Mouse (Mus musculus): Measurements from ENCODE around the gene Eef1akmt2. TPM values are rescaled to one million over a fixed set of nuclear protein-coding genes. Genes with fewer than 3 reads are reported as not detected.

Gene Eef1akmt2
- polyA plus RNA-seq, 1 experiment from 2014 or later = 86.7 TPM

- ATAC-seq (ENCODE audit: low FRiP score) = no peak
- Histone ChIP-seq H3K9me3 (ENCODE audit: control insufficient read depth, low read length) (no peaks in the 10 kb centered on the region), H3K9ac (peak overlapping the region; percentile 16; the same call in 1 of the 2 replicates), H3K4me2 (replicated peaks) (no peak overlapping the region), H3K4me1 (replicated peaks; ENCODE audit: control insufficient read depth, insufficient read depth, low read length) (peaks cover 62% of the 10 kb centered on the region), H3K27me3 (ENCODE audit: control insufficient read depth, insufficient read depth, low read length) (no peaks in the 10 kb centered on the region), H3K27ac (peak overlapping the region; percentile 63), H3K4me3 (replicated peaks; ENCODE audit: low read length) (no peak overlapping the region), H3K36me3 (replicated peaks; ENCODE audit: control insufficient read depth, insufficient read depth) (no peaks in the 10 kb centered on the region)
- 62% methylated on average over 13 of the region's 13 CpGs for WGBS
- no peak for DNase-seq (ENCODE audit: low spot score)
These were observed 45.3 kb downstream of the Eef1akmt2 start for GRCm38 (mm10) chr7:132806926-132807857.

GRCm38 (mm10) chr7:132806286-132806685 is 46.2 kb downstream of the Eef1akmt2 start:
- no peak for ATAC-seq (ENCODE audit: low FRiP score)
- Histone ChIP-seq H3K4me3 (replicated peaks; ENCODE audit: low read length) (no peak overlapping the region), H3K9me3 (ENCODE audit: control insufficient read depth, low read length) (no peaks in the 10 kb centered on the region), H3K27me3 (ENCODE audit: control insufficient read depth, insufficient read depth, low read length) (no peaks in the 10 kb centered on the region), H3K36me3 (replicated peaks; ENCODE audit: control insufficient read depth, insufficient read depth) (no peaks in the 10 kb centered on the region), H3K4me1 (replicated peaks; ENCODE audit: control insufficient read depth, insufficient read depth, low read length) (peaks cover 53% of the 10 kb centered on the region), H3K9ac (no peak overlapping the region), H3K27ac (peak overlapping the region; percentile 63), H3K4me2 (replicated peaks) (no peak overlapping the region)
- 50% methylated on average over 5 of the region's 5 CpGs for WGBS
- DNase-seq (ENCODE audit: low spot score) = no peak

- H3K27ac ChIP-seq = no peak overlapping the region
These were observed 47.5 kb downstream of the Eef1akmt2 start for GRCm38 (mm10) chr7:132804951-132805350.

GRCm38 (mm10) chr7:132804461-132804860 is 48.0 kb downstream of the Eef1akmt2 start:
- H3K9ac ChIP-seq = no peak overlapping the region
- ATAC-seq (ENCODE audit: low FRiP score) (no peak), DNase-seq (ENCODE audit: low spot score) (no peak)
- no peak overlapping the region for H3K4me3 ChIP-seq (replicated peaks; ENCODE audit: low read length)
- peaks cover 38% of the 10 kb centered on the region for H3K4me1 ChIP-seq (replicated peaks; ENCODE audit: control insufficient read depth, insufficient read depth, low read length)
- no peaks in the 10 kb centered on the region for H3K9me3 ChIP-seq (ENCODE audit: control insufficient read depth, low read length)
- no peaks in the 10 kb centered on the region for H3K27me3 ChIP-seq (ENCODE audit: control insufficient read depth, insufficient read depth, low read length)
- no peaks in the 10 kb centered on the region for H3K36me3 ChIP-seq (replicated peaks; ENCODE audit: control insufficient read depth, insufficient read depth)
- no peak overlapping the region for H3K4me2 ChIP-seq (replicated peaks)
- WGBS = 91% methylated on average over 7 of the region's 7 CpGs
- no peak overlapping the region for H3K27ac ChIP-seq

More at GRCm38 (mm10) chr7:132804951-132805350, 47.5 kb downstream of the Eef1akmt2 start:
- DNase-seq (ENCODE audit: low spot score) (no peak), ATAC-seq (ENCODE audit: low FRiP score) (no peak)
- Histone ChIP-seq H3K27me3 (ENCODE audit: control insufficient read depth, insufficient read depth, low read length) (no peaks in the 10 kb centered on the region), H3K9me3 (ENCODE audit: control insufficient read depth, low read length) (no peaks in the 10 kb centered on the region), H3K4me2 (replicated peaks) (no peak overlapping the region), H3K9ac (no peak overlapping the region), H3K4me1 (replicated peaks; ENCODE audit: control insufficient read depth, insufficient read depth, low read length) (peaks cover 43% of the 10 kb centered on the region), H3K4me3 (replicated peaks; ENCODE audit: low read length) (no peak overlapping the region), H3K36me3 (replicated peaks; ENCODE audit: control insufficient read depth, insufficient read depth) (no peaks in the 10 kb centered on the region)
- 92% methylated on average over 5 of the region's 5 CpGs for WGBS

- Histone ChIP-seq H3K36me3 (replicated peaks; ENCODE audit: control insufficient read depth, insufficient read depth) (no peaks in the 10 kb centered on the region), H3K4me3 (replicated peaks; ENCODE audit: low read length) (no peak overlapping the region), H3K9me3 (ENCODE audit: control insufficient read depth, low read length) (no peaks in the 10 kb centered on the region), H3K9ac (no peak overlapping the region), H3K27me3 (ENCODE audit: control insufficient read depth, insufficient read depth, low read length) (no peaks in the 10 kb centered on the region), H3K27ac (no peak overlapping the region), H3K4me2 (replicated peaks) (no peak overlapping the region), H3K4me1 (replicated peaks; ENCODE audit: control insufficient read depth, insufficient read depth, low read length) (peaks cover 33% of the 10 kb centered on the region)
- WGBS = 76% methylated on average over 3 of the region's 3 CpGs
- no peak for ATAC-seq (ENCODE audit: low FRiP score)
- no peak for DNase-seq (ENCODE audit: low spot score)
These were observed 48.5 kb downstream of the Eef1akmt2 start for GRCm38 (mm10) chr7:132803962-132804361.

GRCm38 (mm10) chr7:132803336-132803735 is 49.1 kb downstream of the Eef1akmt2 start:
- H3K4me1 ChIP-seq (replicated peaks; ENCODE audit: control insufficient read depth, insufficient read depth, low read length) = peaks cover 27% of the 10 kb centered on the region

GRCm38 (mm10) chr7:132802691-132803090 is 49.8 kb downstream of the Eef1akmt2 start:
- Histone ChIP-seq H3K9ac (no peak overlapping the region), H3K4me1 (replicated peaks; ENCODE audit: control insufficient read depth, insufficient read depth, low read length) (peaks cover 23% of the 10 kb centered on the region)
- ATAC-seq (ENCODE audit: low FRiP score) = no peak

More at GRCm38 (mm10) chr7:132803336-132803735, 49.1 kb downstream of the Eef1akmt2 start:
- Histone ChIP-seq H3K4me2 (replicated peaks) (no peak overlapping the region), H3K27ac (no peak overlapping the region), H3K36me3 (replicated peaks; ENCODE audit: control insufficient read depth, insufficient read depth) (no peaks in the 10 kb centered on the region), H3K9me3 (ENCODE audit: control insufficient read depth, low read length) (no peaks in the 10 kb centered on the region), H3K27me3 (ENCODE audit: control insufficient read depth, insufficient read depth, low read length) (no peaks in the 10 kb centered on the region), H3K9ac (no peak overlapping the region), H3K4me3 (replicated peaks; ENCODE audit: low read length) (no peak overlapping the region)
- DNase-seq (ENCODE audit: low spot score) (no peak), ATAC-seq (ENCODE audit: low FRiP score) (no peak)
- 88% methylated on average over 2 of the region's 2 CpGs for WGBS

GRCm38 (mm10) chr7:132802066-132802465 is 50.4 kb downstream of the Eef1akmt2 start:
- ATAC-seq (ENCODE audit: low FRiP score) (no peak), DNase-seq (ENCODE audit: low spot score) (no peak)
- H3K4me1 ChIP-seq (replicated peaks; ENCODE audit: control insufficient read depth, insufficient read depth, low read length) = peaks cover 17% of the 10 kb centered on the region
- no peak overlapping the region for H3K27ac ChIP-seq
- no peak overlapping the region for H3K4me2 ChIP-seq (replicated peaks)
- no peak overlapping the region for H3K9ac ChIP-seq
- no peak overlapping the region for H3K4me3 ChIP-seq (replicated peaks; ENCODE audit: low read length)
- H3K36me3 ChIP-seq (replicated peaks; ENCODE audit: control insufficient read depth, insufficient read depth) = no peaks in the 10 kb centered on the region
- H3K9me3 ChIP-seq (ENCODE audit: control insufficient read depth, low read length) = no peaks in the 10 kb centered on the region
- H3K27me3 ChIP-seq (ENCODE audit: control insufficient read depth, insufficient read depth, low read length) = no peaks in the 10 kb centered on the region
- 87% methylated on average over 2 of the region's 2 CpGs for WGBS

More at GRCm38 (mm10) chr7:132802691-132803090, 49.8 kb downstream of the Eef1akmt2 start:
- H3K4me3 ChIP-seq (replicated peaks; ENCODE audit: low read length) = no peak overlapping the region
- no peak for DNase-seq (ENCODE audit: low spot score)
- H3K27ac ChIP-seq = no peak overlapping the region
- H3K36me3 ChIP-seq (replicated peaks; ENCODE audit: control insufficient read depth, insufficient read depth) = no peaks in the 10 kb centered on the region
- H3K9me3 ChIP-seq (ENCODE audit: control insufficient read depth, low read length) = no peaks in the 10 kb centered on the region
- 83% methylated on average over 11 of the region's 11 CpGs for WGBS
- H3K4me2 ChIP-seq (replicated peaks) = no peak overlapping the region
- no peaks in the 10 kb centered on the region for H3K27me3 ChIP-seq (ENCODE audit: control insufficient read depth, insufficient read depth, low read length)

GRCm38 (mm10) chr7:132801509-132801908 is 51.0 kb downstream of the Eef1akmt2 start:
- H3K27me3 ChIP-seq (ENCODE audit: control insufficient read depth, insufficient read depth, low read length) = no peaks in the 10 kb centered on the region
- WGBS = 87% methylated on average over 5 of the region's 5 CpGs

More at GRCm38 (mm10) chr7:132801509-132801908, 51.0 kb downstream of the Eef1akmt2 start:
- Histone ChIP-seq H3K4me2 (replicated peaks) (no peak overlapping the region), H3K9ac (no peak overlapping the region), H3K9me3 (ENCODE audit: control insufficient read depth, low read length) (no peaks in the 10 kb centered on the region), H3K4me1 (replicated peaks; ENCODE audit: control insufficient read depth, insufficient read depth, low read length) (peaks cover 11% of the 10 kb centered on the region), H3K4me3 (replicated peaks; ENCODE audit: low read length) (no peak overlapping the region), H3K27ac (no peak overlapping the region), H3K36me3 (replicated peaks; ENCODE audit: control insufficient read depth, insufficient read depth) (no peaks in the 10 kb centered on the region)
- DNase-seq (ENCODE audit: low spot score) (no peak), ATAC-seq (ENCODE audit: low FRiP score) (no peak)

All from hindbrain, embryonic 14.5 days (tissue).